Mouse (Mus musculus): ENCODE measurements around the gene Spem1.

Gene Spem1

DNA sequence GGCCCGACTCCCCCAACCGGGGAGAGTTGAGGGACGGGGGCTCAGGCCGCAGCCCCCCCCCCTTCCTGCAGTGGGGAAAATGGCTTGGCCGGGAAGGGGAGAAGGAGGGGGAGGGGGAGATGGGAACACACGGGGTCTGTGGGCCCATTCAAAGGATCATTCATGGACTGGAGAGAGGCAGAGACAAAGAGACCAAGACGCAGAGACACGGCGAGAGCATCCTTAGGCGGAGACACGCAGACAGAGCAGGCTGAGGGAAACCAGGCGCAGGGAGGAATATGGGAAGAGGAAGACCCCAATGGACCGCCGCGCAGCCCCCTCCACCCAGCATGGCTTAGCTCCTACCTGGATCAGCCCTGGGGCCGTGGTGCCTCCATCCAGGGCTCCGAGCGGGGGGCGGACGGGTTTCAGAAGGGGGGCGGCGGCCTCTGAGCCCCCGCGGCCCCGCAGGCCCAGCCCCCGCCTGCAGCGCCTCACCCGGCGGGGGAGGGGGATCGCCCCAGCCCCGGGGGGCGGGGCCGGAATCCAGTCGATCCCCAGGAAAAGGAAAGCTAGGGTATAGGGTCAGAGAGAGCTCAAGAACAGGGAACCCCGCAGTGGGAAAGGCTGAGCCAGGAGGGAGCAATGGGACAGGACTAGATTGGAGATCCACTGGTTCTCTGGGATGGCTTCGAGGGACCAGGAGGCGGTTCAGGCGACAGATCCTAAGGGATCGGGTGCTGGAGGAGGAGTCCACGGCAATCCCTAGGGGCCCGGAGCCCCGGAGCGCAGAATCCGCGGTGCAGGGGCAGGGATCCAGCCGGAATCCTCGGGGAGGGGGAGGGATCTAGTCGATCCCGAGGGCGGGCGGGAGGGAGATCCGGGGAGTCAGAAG, 15.0 kb upstream of the Spem1 start:
- no peak for DNase-seq (ENCODE audit: low spot score in 2 of 2)

DNA sequence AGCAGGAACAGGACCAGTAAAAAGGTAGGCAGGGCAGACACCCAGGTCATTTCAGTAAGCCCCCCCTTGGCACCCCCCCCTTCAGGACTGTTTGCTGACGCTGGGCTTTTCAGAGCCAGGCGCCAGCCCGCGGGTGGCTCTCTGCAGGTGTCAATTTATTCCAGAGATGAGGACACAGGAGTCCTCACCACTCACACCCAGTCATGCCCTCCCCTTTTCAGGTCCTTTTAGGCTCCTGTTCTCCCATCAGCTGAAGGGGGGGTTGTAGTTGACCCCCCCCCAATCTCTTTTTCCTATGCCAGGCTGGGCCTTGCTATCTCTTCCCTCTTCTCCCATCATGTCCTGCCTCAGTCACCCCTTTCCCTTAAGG, 14.0 kb upstream of the Spem1 start:
- DNase-seq (ENCODE audit: low spot score in 2 of 2) = no peak

DNA sequence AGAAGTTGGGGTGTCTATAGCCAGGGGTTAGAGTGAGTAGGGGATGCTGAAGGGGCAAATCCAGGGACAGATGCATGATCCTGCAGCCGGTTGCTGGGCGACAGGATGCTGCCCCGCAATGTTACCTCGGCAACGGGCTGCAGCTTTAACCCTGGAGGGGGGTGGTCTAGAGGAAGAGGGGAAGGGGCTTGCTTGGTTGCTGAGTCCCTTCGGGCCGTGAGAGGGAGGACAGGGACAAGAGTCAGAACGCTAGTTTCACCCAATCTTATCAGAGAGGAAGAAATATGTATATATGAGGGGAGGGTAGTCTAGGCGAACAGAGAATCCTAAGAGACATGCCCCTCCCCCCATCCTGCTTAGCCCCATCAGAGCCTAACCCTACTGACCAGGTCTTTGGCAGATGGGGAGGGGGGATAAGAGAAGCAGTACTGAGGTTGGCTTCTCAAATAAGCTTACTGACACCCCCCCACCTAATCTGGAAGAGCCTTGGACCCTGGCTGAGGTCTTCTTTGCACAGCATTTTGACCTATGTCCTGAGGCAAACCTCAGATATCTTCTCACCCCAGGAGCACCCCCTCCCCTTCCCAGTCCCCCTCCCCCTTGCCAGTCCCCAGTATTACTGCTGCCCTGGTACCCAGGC, 13.5 kb upstream of the Spem1 start:
- DNase-seq (ENCODE audit: low spot score in 2 of 2) = no peak

DNA sequence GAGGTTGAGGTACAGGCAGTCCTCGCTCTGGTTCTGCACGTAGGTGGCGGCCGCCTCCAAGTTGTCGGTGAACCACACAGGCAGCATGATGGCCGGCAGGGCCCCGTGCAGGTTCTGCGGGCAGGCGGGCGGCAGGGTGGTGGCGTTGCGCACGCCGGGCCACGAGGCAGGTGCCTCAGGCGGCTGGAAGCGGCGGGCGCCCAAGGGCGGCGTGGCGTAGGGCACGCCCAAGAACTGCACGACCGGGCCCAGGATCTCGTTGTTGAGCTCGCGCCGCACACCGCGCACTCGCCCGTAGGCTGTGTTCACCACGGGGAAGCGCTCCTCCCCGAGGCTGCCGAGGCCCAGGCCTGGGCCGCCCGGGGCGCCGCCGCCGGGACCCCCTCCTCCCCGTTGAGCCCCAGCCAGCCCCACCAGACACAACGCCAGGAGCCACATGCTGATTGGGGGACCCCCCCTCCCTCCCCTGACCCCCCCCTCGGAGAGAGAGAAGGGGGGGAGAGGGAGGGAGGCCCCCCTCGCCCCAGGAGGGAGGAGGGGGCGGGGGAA, 12.1 kb upstream of the Spem1 start:
- peak; percentile 52 to 54 for DNase-seq (ENCODE audit: low spot score in 2 of 2)

DNA sequence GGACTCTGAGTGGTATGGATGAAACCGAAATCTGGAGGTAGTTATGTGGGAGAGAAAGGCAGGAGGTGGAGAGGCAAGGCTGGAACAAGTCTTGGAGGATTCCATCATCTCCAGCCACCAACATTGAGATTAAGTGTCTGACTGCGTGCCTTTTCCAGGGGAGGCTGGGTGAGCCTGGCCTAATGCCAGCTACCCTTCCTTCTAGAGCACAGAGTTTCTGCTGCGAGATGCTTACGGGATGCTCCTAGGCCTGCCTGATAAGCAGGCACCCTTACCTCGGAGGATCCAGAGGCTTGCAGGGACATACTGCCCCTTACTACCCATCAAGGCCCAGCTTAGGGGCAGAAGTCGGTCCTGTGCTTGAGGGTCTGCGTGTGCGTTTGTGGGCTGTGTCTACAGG, 11.6 kb upstream of the Spem1 start:
- DNase-seq (ENCODE audit: low spot score in 2 of 2) = no peak

DNA sequence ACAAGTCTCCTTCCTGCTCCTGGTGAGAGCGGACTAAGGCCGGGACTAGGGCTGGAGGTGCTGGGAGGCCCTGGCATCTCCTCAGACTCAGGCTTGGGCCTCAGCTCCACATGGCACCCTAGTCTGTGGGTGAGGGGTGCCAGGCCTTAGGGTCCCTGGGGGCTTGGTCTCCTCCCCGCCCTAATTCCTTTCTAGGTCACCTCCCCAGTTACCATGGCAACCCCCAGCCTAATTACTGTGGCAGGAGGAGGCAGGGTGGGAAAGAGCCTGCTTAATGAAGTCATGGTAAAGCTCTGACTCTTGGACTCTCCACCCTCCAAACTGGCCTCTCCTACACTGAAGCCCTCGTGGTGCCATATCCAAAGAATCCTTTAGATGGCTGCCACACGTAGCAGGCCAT, 6.9 kb upstream of the Spem1 start:
- no peak for DNase-seq (ENCODE audit: low spot score in 2 of 2)

DNA sequence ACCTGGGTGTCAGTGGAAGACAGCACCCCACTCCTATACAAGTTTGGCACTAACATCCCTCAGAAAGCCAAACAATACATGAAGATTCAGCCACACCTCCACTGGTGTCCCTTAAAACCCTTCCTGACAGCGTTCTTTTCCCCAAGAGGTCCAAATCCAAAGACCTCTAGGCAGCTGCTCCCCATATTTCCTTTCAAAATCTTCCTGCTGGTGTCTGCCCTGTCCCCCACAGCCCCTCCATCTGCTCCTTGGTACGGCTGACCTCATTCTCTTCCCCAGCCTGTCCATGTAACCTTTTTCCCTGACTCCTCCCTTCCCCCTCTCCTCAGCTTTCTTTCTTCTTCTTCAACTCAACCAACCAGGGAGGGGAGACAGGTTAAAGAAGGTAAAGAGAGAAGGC, 1.5 kb upstream of the Spem1 start:
- DNase-seq (ENCODE audit: low spot score in 2 of 2) = no peak

DNA sequence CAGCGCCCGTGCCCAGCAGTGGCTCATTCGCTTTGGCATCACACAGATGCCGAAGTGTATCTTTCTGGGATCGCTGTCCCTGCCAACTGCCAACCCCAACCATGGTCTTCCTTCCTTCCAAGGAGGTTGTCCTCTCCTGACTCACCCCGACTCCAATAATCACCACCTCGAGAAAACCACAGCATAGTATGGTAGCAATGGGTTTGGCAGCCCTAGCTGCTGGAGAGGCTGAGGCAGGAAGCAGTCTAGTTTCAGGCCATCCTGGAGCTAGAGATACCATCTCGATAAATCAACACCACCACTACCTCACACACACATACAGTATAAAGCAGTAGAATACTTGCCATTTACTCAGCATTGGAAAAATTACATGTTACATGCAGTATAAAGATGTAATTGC, 3.1 kb downstream of the Spem1 start:
- DNase-seq (ENCODE audit: low spot score in 2 of 2) = no peak

DNA sequence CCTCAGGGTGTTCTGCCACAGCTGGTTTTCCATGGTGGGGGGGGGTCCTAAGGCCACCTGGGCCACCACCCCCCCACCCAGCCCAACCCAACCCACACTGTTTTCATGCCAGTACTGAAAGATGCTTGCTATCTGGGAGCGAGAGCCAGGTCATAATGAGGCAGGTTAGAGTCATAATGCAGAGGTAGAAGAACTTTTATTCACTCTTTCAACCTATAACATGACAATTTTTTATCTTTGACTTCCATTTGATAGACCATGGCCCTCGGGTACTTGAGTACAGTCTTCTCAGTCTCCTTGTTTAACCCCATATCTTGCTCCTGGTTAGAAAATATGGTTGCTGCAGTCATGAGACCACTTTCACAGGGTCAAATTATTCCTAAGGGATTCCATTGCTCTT, 3.6 kb downstream of the Spem1 start, which contains the start of gene Spem2:
Gene Spem2, minus strand, starts transcription at position 101 of the 400 bp plus-strand sequence.
- no peak for DNase-seq (ENCODE audit: low spot score in 2 of 2)

DNA sequence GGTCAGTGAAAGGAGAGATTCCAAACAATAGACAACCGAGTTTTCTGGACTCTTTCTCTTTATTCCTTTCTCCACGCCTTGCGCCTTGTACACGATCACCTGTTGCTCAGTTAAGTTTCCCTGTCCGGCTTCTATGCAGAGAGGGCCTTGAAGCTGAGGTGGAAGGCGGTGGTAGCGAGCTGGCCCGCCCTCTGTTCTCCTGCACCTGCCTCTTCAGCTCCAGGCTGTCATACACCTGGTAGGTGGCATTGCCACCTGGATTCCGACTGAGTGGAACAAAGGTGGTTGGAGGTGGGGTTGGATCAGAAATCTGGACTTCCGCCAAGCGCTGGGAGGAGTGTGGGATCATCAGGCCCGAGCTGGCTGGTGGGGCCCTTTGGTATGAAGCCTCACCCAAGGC, 5.5 kb downstream of the Spem1 start:
- DNase-seq (ENCODE audit: low spot score in 2 of 2) = no peak

DNA sequence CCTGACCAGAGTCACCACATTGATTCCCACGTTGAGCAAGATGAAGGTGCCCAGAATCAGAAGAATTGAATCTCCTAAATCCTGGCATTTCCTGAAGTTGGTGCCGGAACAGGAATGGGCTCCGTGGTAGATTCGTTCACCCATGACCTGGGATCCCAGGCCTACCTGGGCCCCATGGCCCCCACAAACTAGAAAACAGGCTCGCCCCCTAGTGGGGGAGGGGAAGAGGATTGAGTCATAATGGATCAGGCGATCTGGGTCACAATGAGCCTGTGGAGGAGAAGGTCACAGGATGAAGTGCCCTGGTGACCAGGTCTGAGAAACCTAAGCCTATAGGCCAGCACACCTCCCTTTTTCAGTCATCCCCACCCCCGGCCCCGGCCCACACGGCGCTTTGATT, 6.8 kb downstream of the Spem1 start, which contains the start of gene Gm39566:
Gene Gm39566, minus strand, starts transcription at position 144 of the 400 bp plus-strand sequence.
- no peak for DNase-seq (ENCODE audit: low spot score in 2 of 2)

DNA sequence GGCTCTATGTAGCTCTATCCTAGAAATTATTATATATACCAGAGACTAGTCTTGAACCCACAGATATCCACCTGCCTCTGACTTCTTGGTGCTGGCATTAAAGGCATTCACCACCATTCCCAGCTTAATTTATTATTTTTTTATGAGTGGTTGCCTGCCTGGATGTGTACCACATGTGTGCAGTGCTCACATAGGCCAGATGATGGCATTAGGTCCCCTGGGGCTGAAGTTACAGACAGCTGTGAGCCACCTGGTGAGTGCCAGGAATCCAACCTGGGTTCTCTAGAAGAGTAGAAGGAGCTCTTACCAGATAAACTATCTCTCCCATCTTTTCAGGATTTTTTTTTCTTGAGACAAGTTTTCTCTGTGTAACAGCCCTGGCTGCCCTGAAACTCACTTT, 11.7 kb downstream of the Spem1 start:
- DNase-seq (ENCODE audit: low spot score in 2 of 2) = no peak

DNA sequence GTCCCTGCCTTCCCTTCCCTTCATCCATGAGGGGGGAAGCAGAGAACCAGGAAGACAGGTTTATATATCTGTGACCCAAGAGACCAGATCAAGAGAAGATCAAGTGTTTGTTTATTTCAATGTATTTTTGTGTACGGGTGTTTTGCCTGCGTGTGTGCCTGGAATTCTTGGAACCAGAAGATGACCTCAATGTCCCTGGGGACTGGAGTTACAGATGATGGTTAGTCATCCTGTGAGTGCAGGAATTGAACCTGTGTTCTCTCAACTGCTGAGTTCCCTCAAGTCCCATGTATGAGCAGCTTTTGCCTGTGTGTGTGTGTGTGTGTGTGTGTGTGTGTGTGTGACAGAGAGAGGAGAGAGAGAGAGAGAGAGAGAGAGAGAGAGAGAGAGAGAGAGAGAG, 14.3 kb downstream of the Spem1 start:
- no peak for DNase-seq (ENCODE audit: low spot score in 2 of 2)

DNA sequence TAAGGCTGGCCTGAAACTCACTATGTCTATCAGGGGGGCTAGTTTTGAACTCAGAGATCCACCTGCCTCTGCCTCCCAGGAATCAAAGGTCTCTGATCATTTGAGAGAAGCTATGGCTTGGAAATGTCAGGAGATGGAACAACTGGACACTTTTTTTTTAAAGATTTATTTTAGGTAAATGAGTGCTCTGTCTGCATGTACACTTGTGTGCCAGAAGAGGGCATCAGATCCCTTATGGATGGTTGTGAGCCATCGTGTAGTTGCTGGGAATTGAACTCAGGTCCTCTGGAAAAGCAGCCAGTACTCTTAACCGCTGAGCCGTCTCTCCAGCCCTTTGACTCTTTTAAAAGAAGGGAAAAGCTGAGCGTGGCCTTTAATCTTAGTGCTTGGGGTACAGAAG, 15.6 kb downstream of the Spem1 start:
- no peak for DNase-seq (ENCODE audit: low spot score in 2 of 2)

DNA sequence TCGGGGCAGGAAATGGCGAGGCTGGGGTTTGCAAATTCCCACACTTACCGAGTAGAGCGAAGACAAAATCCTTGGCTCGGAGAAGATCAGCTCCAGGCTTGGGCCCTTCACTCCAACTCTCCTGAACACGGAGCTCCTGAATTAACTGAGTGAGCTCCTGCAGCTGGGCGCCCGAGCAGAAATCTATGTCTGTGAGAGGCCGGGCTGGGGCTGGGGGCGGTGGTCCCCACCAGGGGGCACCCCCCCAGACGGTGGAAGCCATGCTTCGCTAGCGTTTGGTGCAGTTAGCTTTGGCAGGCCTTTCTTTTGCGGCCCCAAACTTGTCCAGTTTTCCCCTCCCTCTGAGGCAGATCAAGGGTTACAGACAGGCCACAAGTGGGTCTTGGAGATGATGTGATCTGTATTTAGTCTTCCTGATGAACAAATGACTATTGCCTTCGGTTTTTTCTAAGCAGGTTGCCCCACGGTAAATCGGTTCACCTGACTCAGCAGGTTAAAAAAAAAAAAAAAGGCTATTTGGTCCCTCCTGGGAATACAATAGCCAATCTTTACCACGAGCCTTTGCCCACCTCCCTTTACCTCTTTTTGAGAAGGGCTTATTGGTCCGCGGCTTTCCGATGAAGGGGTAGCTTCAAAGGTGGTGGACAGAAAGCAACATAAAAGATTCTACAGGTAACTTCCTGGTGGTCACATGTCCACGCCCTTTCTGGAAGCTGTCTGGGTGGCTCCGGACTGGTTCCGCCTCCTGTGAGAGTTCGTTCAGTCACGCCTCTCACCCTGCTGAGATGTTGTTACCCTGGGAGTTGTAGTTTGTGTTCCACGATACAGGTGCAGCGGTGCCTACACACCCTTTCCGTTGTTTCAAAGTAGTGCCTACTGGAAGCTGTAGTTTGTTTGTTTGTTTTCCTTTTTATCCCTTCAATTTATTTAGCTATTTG, 16.7 kb downstream of the Spem1 start, which contains the start of gene Tmem102:
Gene Tmem102, minus strand, starts transcription at position 653 of the 938 bp plus-strand sequence.
- DNase-seq (ENCODE audit: low spot score in 2 of 2) = no peak

DNA sequence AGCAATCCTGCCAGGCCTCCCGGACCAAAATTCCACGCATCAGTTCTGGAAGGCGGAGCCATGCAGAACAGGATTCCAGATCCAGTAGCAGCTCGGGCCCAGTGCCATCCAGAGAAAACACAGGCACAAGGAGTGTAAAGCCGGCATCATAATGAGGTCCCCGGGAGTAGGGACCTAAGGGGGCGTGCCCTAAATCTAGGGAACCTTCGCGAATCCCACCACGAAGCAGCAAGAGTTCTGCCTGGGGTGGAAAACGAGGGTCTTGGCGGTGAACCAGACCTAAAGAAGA, 17.4 kb downstream of the Spem1 start:
- no peak for DNase-seq (ENCODE audit: low spot score in 2 of 2)

DNA sequence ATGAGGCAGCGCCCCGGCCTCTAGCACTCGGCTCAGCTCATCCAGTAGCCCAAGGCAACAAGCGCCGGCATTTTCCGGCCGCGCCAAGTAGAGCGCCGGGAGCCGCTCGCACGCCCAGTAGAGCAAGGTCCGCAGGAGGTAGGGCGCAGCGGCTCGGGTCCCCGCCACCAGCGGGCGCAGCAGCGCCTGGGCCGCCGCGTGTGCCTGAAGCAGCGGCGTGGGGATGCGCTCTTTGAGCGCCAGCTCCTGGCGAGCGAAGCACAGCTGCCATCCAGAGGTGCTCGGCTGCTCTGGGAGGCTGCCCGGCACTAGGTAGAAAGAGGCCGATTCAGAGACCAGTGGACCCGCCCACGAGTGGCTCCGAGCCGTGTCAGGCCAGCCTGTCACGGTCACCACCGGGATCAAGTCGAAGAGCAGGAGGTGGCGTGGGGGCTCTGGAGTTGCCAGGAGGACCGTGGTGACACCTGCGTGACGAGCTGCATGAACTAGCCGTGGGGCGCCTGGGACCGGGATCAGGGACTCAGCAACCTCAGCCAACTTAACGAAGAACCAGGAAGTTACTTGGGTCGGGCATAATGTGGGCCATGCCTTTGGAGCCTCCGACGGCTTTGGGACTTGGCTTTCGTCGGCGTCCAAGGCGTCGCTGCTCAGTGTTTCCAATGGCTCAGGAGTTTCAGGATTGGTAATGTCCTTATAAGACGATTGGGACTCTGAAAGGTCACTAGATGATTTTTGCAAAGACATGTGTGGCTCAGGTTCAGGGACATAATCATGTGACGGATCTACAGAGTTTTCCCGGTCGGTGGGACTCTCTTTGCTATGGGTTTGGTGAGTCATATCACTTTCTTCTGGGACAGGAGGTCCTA, 18.0 kb downstream of the Spem1 start:
- DNase-seq (ENCODE audit: low spot score in 2 of 2) = peak; percentile 71 to 77

DNA sequence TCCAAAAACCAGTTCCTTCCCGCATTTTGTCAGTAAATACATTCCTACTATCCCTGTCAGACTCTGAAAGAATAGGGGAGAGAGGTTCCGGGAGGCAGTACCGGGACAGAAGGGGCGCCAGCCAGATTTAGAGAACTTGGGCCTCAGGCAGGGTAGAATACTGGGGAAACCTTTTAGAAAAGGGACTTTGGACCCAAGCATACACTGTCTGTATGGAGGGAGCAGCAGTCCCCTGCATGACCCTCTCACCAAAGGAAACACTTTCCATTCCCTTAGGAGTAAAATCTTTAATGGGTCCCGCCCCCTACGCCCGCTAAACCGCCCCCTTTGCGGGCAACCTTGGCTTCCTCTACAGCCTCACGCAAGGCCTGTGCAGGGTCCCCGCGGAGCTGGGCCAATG, 18.7 kb downstream of the Spem1 start:
- DNase-seq (ENCODE audit: low spot score in 2 of 2) = no peak

DNA sequence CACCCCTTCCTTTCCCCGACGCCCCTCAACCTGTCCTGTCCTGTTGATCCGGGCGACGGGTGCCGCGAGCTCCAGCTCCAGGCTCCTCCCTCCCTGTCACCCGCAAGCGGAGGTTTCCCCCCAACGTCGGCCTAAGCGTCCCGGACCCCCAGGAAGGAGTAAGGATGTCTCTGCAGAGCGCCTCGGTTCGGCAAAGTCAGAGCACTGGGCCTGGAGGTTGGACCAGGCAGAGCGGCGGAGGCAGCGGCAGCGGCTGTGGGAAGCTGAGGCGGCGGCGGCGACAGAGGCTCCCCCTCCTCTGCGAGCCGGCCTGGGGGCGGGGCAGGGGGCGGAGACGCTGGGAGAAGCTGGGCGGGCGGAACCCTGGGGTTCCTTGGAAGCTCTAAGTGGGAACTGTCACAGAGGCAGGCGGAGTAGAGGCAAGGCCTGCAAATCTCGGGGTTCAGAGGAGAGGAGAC, 19.3 kb downstream of the Spem1 start:
- DNase-seq (ENCODE audit: low spot score in 2 of 2) = peak; percentile 50 to 65

DNA sequence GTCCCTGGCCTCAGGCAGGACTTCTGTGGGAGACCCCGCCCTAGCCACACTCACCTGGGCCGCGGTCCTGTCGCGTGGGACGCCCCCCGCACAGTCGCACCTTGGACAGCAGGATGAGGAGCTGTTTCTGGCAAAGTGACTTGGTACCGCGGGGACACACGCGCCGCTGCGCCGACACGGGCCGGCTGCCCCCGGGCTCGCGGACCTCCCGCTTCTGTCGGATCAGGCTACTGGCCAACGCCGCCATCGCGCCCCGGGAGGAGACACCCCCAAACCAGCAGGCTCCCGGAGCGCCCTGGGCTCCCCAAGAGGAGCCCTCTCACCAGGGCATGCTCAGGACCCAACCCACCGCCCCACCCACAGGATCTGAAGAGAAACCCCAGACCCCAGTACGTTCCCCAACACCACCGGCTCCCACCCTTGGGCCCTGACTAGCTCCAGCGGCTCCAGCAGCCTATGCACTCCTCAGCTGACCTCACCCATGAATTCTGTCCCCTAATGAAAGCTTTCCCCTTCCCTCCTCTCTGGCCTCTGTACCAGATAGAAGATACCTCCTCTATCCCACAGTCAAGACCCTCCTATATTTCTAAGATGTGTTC, 20.5 kb downstream of the Spem1 start, which contains the start of gene Fgf11:
Gene Fgf11, minus strand, starts transcription at position 479 of the 599 bp plus-strand sequence.
- DNase-seq (ENCODE audit: low spot score in 2 of 2) = no peak

All from spleen, postnatal 36 days (tissue).